10 mouse cellular contexts compared by ENCODE assay signal in the genomic region with DNA sequence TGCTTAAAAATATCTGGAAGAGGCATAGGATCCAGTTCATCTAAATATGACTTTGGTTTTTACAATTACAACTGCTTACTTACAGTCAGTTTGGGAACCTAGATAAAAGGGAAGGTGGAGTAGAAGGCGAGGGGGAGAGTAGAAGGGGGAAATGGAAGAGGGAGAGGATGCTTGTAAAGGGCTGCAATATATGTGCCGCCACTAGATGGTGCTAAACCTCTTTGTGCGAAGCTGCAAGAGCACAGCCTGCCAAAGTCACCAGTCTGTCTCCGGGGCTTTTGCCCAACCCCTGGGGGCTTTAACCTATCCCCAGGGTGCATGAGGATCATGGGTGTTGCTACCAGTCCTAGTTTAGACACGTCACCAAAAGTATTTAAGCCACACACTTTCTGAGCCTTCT. TPM values are rescaled to one million over a fixed set of nuclear protein-coding genes. Genes with fewer than 3 reads are reported as not detected.
DNase-seq lines count a peak whose midpoint lies in the region.
"Not testable (repeated sequence)": the region's sequence is repeated elsewhere in the genome, so short reads cannot be mapped to it uniquely, and the experiment has no call there.
"Had no signal": no experiment of that assay in that cellular context is flagged by ENCODE, and none has a peak within 500 bp of the region (broad histone marks: within the 10 kb centered on the region; RNA-seq: fewer than 3 reads in every experiment).

No protein-coding gene starts in this region.

- WGBS in midbrain, embryonic 10.5 days = 11% methylated on average over 5 of the region's 5 CpGs

- H3K9me3 ChIP-seq in midbrain, embryonic 10.5 days (replicated peaks) = not testable (repeated sequence)

- intact Hi-C loops in left cerebral cortex, postnatal 14 days (cut with DNase I) = not testable (repeated sequence)

- peak; percentile 80 for DNase-seq in R1 (ENCODE audit: low read depth, low spot score)
- peak; percentile 1 for DNase-seq in cerebellum, adult 9-10 months
- peak; percentile 58 for DNase-seq in forelimb bud, embryonic 11.5 days (ENCODE audit: low read depth, low spot score)
- DNase-seq in induced T-regulatory cell, adult 2 months (ENCODE audit: low read depth) = peak; percentile 72
- peak; percentile 17 to 50 for DNase-seq in left cerebral cortex, postnatal 14 days (ENCODE audit: low spot score in 2 of 2)
- peak; percentile 69 for DNase-seq in midbrain, embryonic 10.5 days (ENCODE audit: low spot score)
- peak; percentile 6 for DNase-seq in skeletal muscle tissue, adult 2 months (ENCODE audit: low read depth, low spot score)

- not testable (repeated sequence) for H3K4me3 ChIP-seq in midbrain, embryonic 10.5 days

- not testable (repeated sequence) for H3K27ac ChIP-seq in midbrain, embryonic 10.5 days (replicated peaks)

- not testable (repeated sequence) for H3K36me3 ChIP-seq in midbrain, embryonic 10.5 days

- H3K27me3 ChIP-seq in midbrain, embryonic 10.5 days (ENCODE audit: low read depth, poor library complexity, severe bottlenecking) = not testable (repeated sequence)

- not testable (repeated sequence) for H3K4me1 ChIP-seq in midbrain, embryonic 10.5 days

RNA-seq across cellular contexts. Expression of a gene that starts 11.6 kb away (rescaled TPM):
- total RNA-seq in left cerebral cortex, postnatal 14 days (2021) = not detected
- not detected in 2 replicates for polyA plus RNA-seq in midbrain, embryonic 10.5 days (2016; fragmentation: Nextera tagmentation; extraction: Ambion mirVana)
- total RNA-seq: layer of hippocampus, adult 8-10 months had no signal
- polyA plus RNA-seq: embryonic facial prominence, embryonic 12.5 days; stomach, embryonic 15.5 days had no signal

Comparison
In these comparisons a context has a peak if more than half of its experiments do, and no peak if none do; other contexts are left out.
1. DNase-seq: peak in every context shown above with its lines; median percentile 80 in R1; 72 in induced T-regulatory cell, adult 2 months; 69 in midbrain, embryonic 10.5 days; 58 in forelimb bud, embryonic 11.5 days; 34 in left cerebral cortex, postnatal 14 days; 6 in skeletal muscle tissue, adult 2 months; 1 in cerebellum, adult 9-10 months.